Mouse (Mus musculus): ENCODE measurements around the gene Hoxb9.

The Hoxb9 gene

GRCm38 (mm10) chr11:96284774-96285734 lies 13.8 kb downstream of the Hoxb9 start:
- DNase-seq (ENCODE audit: low read depth in 2 of 2, low spot score in 2 of 2) = no peak

- DNase-seq (ENCODE audit: low read depth in 2 of 2, low spot score in 2 of 2) = no peak
Observed at GRCm38 (mm10) chr11:96285771-96286738, 14.8 kb downstream of the Hoxb9 start, which contains the start of gene Hoxb7. Gene Hoxb7, plus strand, starts transcription at chr11:96286623.

- no peak for DNase-seq (ENCODE audit: low read depth in 2 of 2, low spot score in 2 of 2)
Observed at GRCm38 (mm10) chr11:96286739-96287385, 15.6 kb downstream of the Hoxb9 start.

GRCm38 (mm10) chr11:96287411-96287810 lies 16.2 kb downstream of the Hoxb9 start:
- DNase-seq (ENCODE audit: low read depth in 2 of 2, low spot score in 2 of 2) = no peak

GRCm38 (mm10) chr11:96288455-96289221 lies 17.4 kb downstream of the Hoxb9 start:
- no peak for DNase-seq (ENCODE audit: low read depth in 2 of 2, low spot score in 2 of 2)

GRCm38 (mm10) chr11:96289293-96289692 lies 18.0 kb downstream of the Hoxb9 start:
- no peak for DNase-seq (ENCODE audit: low read depth in 2 of 2, low spot score in 2 of 2)

GRCm38 (mm10) chr11:96289837-96290236 lies 18.6 kb downstream of the Hoxb9 start:
- no peak for DNase-seq (ENCODE audit: low read depth in 2 of 2, low spot score in 2 of 2)

- no peak for DNase-seq (ENCODE audit: low read depth in 2 of 2, low spot score in 2 of 2)
Observed at GRCm38 (mm10) chr11:96290705-96291355, 19.6 kb downstream of the Hoxb9 start.

- no peak for DNase-seq (ENCODE audit: low read depth in 2 of 2, low spot score in 2 of 2)
Observed at GRCm38 (mm10) chr11:96291681-96292564, 20.7 kb downstream of the Hoxb9 start, which contains the start of gene Hoxb6. Gene Hoxb6, plus strand, starts transcription at chr11:96292476.

GRCm38 (mm10) chr11:96292565-96293301 lies 21.5 kb downstream of the Hoxb9 start:
- DNase-seq (ENCODE audit: low read depth in 2 of 2, low spot score in 2 of 2) = no peak

GRCm38 (mm10) chr11:96293302-96293921 lies 22.2 kb downstream of the Hoxb9 start:
- DNase-seq (ENCODE audit: low read depth in 2 of 2, low spot score in 2 of 2) = no peak

GRCm38 (mm10) chr11:96294245-96295091 lies 23.2 kb downstream of the Hoxb9 start:
- peak; percentile 68 to 86 for DNase-seq (ENCODE audit: low read depth in 2 of 2, low spot score in 2 of 2)

- no peak for DNase-seq (ENCODE audit: low read depth in 2 of 2, low spot score in 2 of 2)
Observed at GRCm38 (mm10) chr11:96295092-96295835, 24.0 kb downstream of the Hoxb9 start.

- DNase-seq (ENCODE audit: low read depth in 2 of 2, low spot score in 2 of 2) = no peak
Observed at GRCm38 (mm10) chr11:96296997-96297396, 25.7 kb downstream of the Hoxb9 start.

GRCm38 (mm10) chr11:96297428-96297827 lies 26.2 kb downstream of the Hoxb9 start:
- DNase-seq (ENCODE audit: low read depth in 2 of 2, low spot score in 2 of 2) = no peak
